Mouse (Mus musculus): ENCODE data around the gene Ldb2. TPM values are rescaled to one million over a fixed set of nuclear protein-coding genes. Genes with fewer than 3 reads are reported as not detected.

Gene Ldb2
- total and polyA plus RNA-seq, 2 experiments from 2014 or later = 8.0 to 10.6 TPM

DNA sequence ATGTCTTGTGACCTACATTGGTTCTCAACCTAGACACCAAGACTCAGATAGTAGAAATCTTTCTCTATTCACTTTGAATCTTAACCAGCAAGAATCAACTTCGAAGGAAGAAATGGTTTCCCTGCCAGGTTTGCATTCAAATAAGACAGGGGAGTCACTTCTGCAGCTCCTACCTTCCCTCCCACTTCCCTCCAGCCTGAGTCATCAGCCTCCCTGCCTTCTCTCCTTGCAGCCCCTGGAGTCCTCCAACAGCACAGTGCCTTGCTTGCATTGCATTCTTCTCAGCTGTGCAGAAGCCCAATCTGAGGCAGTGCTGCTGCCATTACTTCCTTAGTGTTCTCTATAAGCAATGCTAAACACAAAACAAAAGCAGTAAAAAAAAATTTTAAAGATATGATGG is 79.6 kb downstream of the Ldb2 start:
- no peak overlapping the region for H3K9ac ChIP-seq (replicated peaks; ENCODE audit: low read depth, low read length)
- no peak overlapping the region for H3K4me2 ChIP-seq (ENCODE audit: low read depth, low read length)
- no peaks in the 10 kb centered on the region for H3K9me3 ChIP-seq (replicated peaks; ENCODE audit: control insufficient read depth, low read length)
- no peaks in the 10 kb centered on the region for H3K4me1 ChIP-seq (ENCODE audit: control insufficient read depth, insufficient read depth)
- H3K4me3 ChIP-seq (ENCODE audit: low read depth, low read length) = no peak overlapping the region
- WGBS = 66% methylated on average over 1 of the region's 1 CpGs
- DNase-seq (ENCODE audit: low spot score) = no peak
- no peaks in the 10 kb centered on the region for H3K27me3 ChIP-seq (ENCODE audit: control insufficient read depth, insufficient read depth, low read length)
- no peak for ATAC-seq (ENCODE audit: insufficient read depth, low read depth)
- no peak for TF ChIP-seq EP300 (IDR thresholded peaks at IDR 0.05; ENCODE audit: low read depth)
- TF ChIP-seq CTCF (IDR thresholded peaks at IDR 0.05; ENCODE audit: low read depth) = no peak
- H3K27ac ChIP-seq (ENCODE audit: low read depth) = no peak overlapping the region
- no peaks in the 10 kb centered on the region for H3K36me3 ChIP-seq (replicated peaks; ENCODE audit: control insufficient read depth, insufficient read depth, low read length)

DNA sequence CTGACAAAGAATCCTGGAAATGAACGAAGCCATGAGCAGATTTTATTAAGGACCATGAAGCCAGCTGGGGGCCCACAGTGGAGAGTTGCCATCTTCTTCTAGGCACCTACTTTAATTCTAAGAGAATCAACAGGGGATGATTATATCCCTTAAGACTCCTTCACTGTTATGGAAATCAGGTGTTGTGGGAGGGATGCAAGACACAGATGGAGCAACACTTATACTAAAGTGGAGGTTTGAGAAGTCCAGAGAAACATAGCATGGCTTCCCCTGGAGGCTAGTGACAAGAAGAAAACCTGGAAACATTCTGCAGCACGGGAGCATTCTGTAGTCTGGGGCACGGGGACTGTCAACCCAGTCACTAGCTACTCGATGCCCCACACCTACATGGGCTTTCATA is 85.0 kb downstream of the Ldb2 start:
- no peak overlapping the region for H3K27ac ChIP-seq (ENCODE audit: low read depth)
- no peak overlapping the region for H3K9ac ChIP-seq (replicated peaks; ENCODE audit: low read depth, low read length)
- ATAC-seq (ENCODE audit: insufficient read depth, low read depth) (no peak), DNase-seq (ENCODE audit: low spot score) (no peak)
- no peaks in the 10 kb centered on the region for H3K4me1 ChIP-seq (ENCODE audit: control insufficient read depth, insufficient read depth)
- H3K9me3 ChIP-seq (replicated peaks; ENCODE audit: control insufficient read depth, low read length) = no peaks in the 10 kb centered on the region
- no peak overlapping the region for H3K4me2 ChIP-seq (ENCODE audit: low read depth, low read length)
- TF ChIP-seq EP300 (IDR thresholded peaks at IDR 0.05; ENCODE audit: low read depth) (no peak), CTCF (IDR thresholded peaks at IDR 0.05; ENCODE audit: low read depth) (no peak)
- no peaks in the 10 kb centered on the region for H3K27me3 ChIP-seq (ENCODE audit: control insufficient read depth, insufficient read depth, low read length)
- H3K4me3 ChIP-seq (ENCODE audit: low read depth, low read length) = no peak overlapping the region
- WGBS = 61% methylated on average over 4 of the region's 4 CpGs
- H3K36me3 ChIP-seq (replicated peaks; ENCODE audit: control insufficient read depth, insufficient read depth, low read length) = no peaks in the 10 kb centered on the region

DNA sequence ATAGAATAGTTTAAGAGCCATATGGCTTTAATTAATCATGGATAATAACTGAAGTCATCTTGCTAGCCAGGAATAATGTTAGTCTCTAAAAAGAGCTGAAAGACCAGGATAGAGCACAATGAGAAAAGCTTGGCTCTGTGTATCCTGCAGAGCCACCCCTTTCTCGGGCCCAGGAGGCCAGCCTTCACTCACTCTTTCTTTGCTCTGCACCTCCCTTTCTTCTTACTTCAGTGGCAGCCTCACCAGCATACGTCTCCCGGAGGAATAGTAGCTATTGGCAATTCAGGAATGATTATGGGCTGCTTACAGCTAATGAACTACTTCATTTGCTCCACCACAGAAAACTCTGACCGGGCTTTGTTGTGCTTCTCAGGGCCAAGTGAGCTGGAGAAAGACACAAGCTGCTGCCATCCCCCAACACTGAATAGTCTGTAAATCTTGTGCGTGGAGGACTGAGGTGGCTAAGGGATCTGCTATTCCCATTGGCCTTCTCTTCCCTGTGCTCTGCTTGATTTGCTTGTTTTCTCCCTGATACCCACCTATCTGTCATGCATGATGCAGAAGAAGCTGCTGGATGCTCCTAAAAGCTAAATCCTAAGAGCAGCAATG is 86.2 kb downstream of the Ldb2 start:
- 65% methylated on average over 5 of the region's 5 CpGs for WGBS
- ATAC-seq (ENCODE audit: insufficient read depth, low read depth) (no peak), DNase-seq (ENCODE audit: low spot score) (no peak)
- no peak overlapping the region for H3K4me2 ChIP-seq (ENCODE audit: low read depth, low read length)
- H3K36me3 ChIP-seq (replicated peaks; ENCODE audit: control insufficient read depth, insufficient read depth, low read length) = no peaks in the 10 kb centered on the region
- H3K9ac ChIP-seq (replicated peaks; ENCODE audit: low read depth, low read length) = no peak overlapping the region
- TF ChIP-seq CTCF (IDR thresholded peaks at IDR 0.05; ENCODE audit: low read depth) (no peak), EP300 (IDR thresholded peaks at IDR 0.05; ENCODE audit: low read depth) (no peak)
- no peaks in the 10 kb centered on the region for H3K9me3 ChIP-seq (replicated peaks; ENCODE audit: control insufficient read depth, low read length)
- H3K4me1 ChIP-seq (ENCODE audit: control insufficient read depth, insufficient read depth) = no peaks in the 10 kb centered on the region
- H3K4me3 ChIP-seq (ENCODE audit: low read depth, low read length) = no peak overlapping the region
- no peak overlapping the region for H3K27ac ChIP-seq (ENCODE audit: low read depth)
- no peaks in the 10 kb centered on the region for H3K27me3 ChIP-seq (ENCODE audit: control insufficient read depth, insufficient read depth, low read length)

DNA sequence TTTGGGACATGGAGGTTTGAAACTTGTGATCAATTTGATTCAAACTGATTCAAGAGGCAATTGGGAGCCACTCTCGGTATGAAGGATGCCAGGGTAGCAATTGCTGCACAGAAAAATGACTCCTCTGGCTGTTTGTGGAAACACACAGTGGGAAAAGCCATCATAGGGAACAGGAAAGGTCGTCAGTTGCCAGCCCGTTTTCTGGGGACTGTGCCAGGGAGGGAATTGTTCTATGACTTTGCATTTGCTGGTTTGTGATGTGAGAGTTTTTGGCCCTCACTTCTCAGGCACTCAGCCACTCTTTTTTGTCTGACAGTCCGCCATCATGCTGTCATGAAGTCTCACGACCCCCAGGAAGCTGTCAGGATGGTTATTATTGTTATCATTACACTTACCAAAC is 88.3 kb downstream of the Ldb2 start:
- H3K9ac ChIP-seq (replicated peaks; ENCODE audit: low read depth, low read length) = no peak overlapping the region
- DNase-seq (ENCODE audit: low spot score) = no peak
- H3K4me3 ChIP-seq (ENCODE audit: low read depth, low read length) = no peak overlapping the region
- no peak for ATAC-seq (ENCODE audit: insufficient read depth, low read depth)
- no peaks in the 10 kb centered on the region for H3K36me3 ChIP-seq (replicated peaks; ENCODE audit: control insufficient read depth, insufficient read depth, low read length)
- H3K4me1 ChIP-seq (ENCODE audit: control insufficient read depth, insufficient read depth) = no peaks in the 10 kb centered on the region
- TF ChIP-seq CTCF (IDR thresholded peaks at IDR 0.05; ENCODE audit: low read depth) (no peak), EP300 (IDR thresholded peaks at IDR 0.05; ENCODE audit: low read depth) (no peak)
- WGBS = 36% methylated on average over 5 of the region's 5 CpGs
- H3K27ac ChIP-seq (ENCODE audit: low read depth) = no peak overlapping the region
- H3K4me2 ChIP-seq (ENCODE audit: low read depth, low read length) = no peak overlapping the region
- H3K9me3 ChIP-seq (replicated peaks; ENCODE audit: control insufficient read depth, low read length) = no peaks in the 10 kb centered on the region
- H3K27me3 ChIP-seq (ENCODE audit: control insufficient read depth, insufficient read depth, low read length) = no peaks in the 10 kb centered on the region

DNA sequence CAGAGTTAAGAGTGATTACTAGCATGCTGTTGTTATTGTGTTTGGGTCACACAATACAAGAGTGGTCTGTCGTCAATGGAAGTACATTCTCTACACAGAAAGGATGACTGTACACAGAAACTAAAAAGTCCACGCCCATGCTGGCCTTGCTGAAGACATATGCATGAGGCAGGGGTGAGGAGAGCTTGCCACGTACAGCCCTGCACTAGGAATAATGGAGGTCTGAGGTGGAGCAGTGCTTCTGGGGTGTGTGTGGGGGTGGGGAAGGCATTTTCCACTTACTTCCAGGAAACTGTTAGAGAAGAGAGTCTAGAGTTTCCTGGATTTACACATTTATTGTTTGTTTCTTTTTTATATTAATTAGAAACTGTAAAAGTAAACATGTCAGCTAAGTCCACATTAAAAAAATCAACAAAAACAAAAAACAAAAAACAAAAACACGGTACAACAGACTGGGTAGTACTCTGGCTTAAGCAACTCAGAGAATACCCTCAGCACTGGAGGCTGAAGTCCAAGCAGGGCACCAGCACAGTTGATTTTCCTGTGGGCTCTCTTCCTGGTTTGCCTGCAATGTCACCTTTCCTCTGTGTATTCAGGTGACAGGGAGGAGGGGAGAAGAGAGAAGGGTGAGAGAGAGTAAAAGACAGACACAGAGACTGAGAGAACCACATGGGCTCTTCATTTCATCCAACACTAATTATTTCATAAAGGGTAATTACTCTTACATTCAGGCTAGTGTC is 89.2 kb downstream of the Ldb2 start:
- WGBS = 53% methylated on average over 4 of the region's 4 CpGs
- no peak overlapping the region for H3K9ac ChIP-seq (replicated peaks; ENCODE audit: low read depth, low read length)

More for the DNA sequence above, 89.2 kb downstream of the Ldb2 start:
- H3K36me3 ChIP-seq (replicated peaks; ENCODE audit: control insufficient read depth, insufficient read depth, low read length) = no peaks in the 10 kb centered on the region
- H3K27me3 ChIP-seq (ENCODE audit: control insufficient read depth, insufficient read depth, low read length) = no peaks in the 10 kb centered on the region
- H3K9me3 ChIP-seq (replicated peaks; ENCODE audit: control insufficient read depth, low read length) = no peaks in the 10 kb centered on the region
- DNase-seq (ENCODE audit: low spot score) (no peak), ATAC-seq (ENCODE audit: insufficient read depth, low read depth) (no peak)
- no peak overlapping the region for H3K4me2 ChIP-seq (ENCODE audit: low read depth, low read length)
- no peak overlapping the region for H3K27ac ChIP-seq (ENCODE audit: low read depth)
- TF ChIP-seq CTCF (IDR thresholded peaks at IDR 0.05; ENCODE audit: low read depth) (no peak), EP300 (IDR thresholded peaks at IDR 0.05; ENCODE audit: low read depth) (no peak)
- no peak overlapping the region for H3K4me3 ChIP-seq (ENCODE audit: low read depth, low read length)
- H3K4me1 ChIP-seq (ENCODE audit: control insufficient read depth, insufficient read depth) = no peaks in the 10 kb centered on the region
